Mouse (Mus musculus): ENCODE measurements at regions not wholly inside any gene's neighbourhood (a gene's known extent, or its start where the extent isn't known, plus 50 kb on each side); places are given as distances from the start of the nearest gene placed in this dataset.

DNA sequence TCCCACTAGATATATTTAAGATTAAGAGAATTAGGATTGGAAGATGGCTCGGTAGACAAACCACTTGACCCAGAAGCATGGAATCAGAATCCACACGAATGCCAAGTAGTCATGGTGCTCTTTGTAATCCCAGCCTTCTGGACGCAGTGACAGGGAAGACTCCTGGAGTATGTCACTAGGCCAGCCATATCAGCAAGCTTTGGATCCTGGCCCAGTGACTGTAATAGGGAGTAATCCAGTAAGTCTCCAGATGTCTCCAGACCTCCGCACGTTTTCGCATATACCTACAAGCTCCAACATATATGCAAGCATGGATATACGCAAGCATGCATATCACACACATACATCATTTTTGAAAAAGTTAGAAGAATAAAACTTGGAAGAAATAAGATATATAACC, 73.9 kb upstream of the H2afz start:
- no peak for DNase-seq (ENCODE audit: low read depth in 1 of 2, low spot score in 2 of 2)

DNA sequence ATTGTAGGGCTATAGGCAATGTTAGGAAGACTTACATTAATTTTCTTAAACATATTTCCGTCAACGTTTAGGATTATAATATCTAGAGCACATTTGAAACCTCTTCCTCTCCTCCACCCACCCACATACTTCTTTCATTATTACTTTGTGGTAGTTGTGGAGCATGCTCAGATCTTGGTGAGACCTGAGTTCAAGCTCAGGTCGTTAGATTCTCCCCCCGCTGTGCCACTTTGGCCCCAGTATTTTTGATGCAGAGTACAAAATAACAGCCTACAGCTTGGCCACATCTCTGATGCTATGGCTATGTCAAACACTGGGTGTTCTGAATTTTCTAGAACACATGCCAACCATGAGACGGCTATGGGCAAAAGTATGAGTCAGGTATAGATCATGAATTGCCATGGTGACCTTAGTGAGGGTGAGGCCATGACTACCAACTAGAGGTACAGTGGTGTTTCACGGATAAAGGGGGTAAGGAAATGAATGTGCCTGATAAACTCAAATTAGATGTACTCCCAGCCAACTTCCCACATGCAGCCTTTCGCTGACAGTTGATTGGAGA, 68.5 kb upstream of the H2afz start:
- no peak for DNase-seq (ENCODE audit: low read depth in 1 of 2, low spot score in 2 of 2)

- no peak for DNase-seq (ENCODE audit: low read depth in 1 of 2, low spot score in 2 of 2)
These were observed 65.5 kb upstream of the H2afz start for GRCm38 (mm10) chr3:137798769-137799168.

DNA sequence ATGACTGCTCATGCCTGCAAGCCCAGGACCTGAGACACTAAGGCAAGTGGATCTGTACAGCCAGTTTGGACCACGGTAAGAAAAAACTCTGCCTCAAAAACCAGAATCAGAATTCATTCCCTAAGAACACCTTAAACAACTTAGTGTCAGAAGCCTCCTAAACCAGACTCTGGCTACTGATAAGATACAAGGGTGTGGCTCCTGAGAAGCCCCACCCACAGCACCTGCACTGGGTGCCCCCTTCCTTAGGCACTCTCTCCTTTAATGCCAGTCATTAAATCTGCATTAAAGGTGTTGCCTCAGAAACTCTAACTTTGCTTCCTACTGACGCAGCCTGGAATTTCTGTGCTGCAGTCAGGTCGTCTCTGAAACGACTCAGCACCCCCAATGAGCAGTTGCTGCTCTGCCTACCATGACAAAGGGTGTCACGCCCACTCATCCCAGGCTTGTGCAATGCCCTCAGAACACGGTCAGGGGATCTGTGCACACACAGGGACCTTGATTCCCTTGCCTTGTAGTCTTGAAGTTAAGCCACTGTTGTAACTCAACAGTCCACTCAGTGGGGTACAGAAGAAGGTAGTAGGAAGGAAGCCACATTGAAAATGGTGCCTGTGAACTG, 62.8 kb upstream of the H2afz start:
- DNase-seq (ENCODE audit: low read depth in 1 of 2, low spot score in 2 of 2): no peak

GRCm38 (mm10) chr3:137807423-137807822, 56.9 kb upstream of the H2afz start:
- DNase-seq (ENCODE audit: low read depth in 1 of 2, low spot score in 2 of 2): no peak

- no peak for DNase-seq (ENCODE audit: low read depth in 1 of 2, low spot score in 2 of 2)
These were observed 56.2 kb upstream of the H2afz start for GRCm38 (mm10) chr3:137807913-137808684.

GRCm38 (mm10) chr3:137810123-137810522, 54.2 kb upstream of the H2afz start:
- no peak for DNase-seq (ENCODE audit: low read depth in 1 of 2, low spot score in 2 of 2)
